Mouse (Mus musculus) spleen, postnatal 14 days (tissue): ENCODE data around the gene Cyct.

Experiments
- DNase-seq, 2 experiments: peaks; one replicate each; pipeline ENCODE4 v3.0.0; 2021 to 2022; ENCODE audit warnings: low spot score in 2 of 2

The Cyct gene

GRCm38 (mm10) chr2:76338215-76339156 is 21.8 kb downstream of the Cyct start, which contains the start of gene Pde11a:
TSS of gene Pde11a (minus strand) at chr2:76338774.
- no peak for DNase-seq

DNA sequence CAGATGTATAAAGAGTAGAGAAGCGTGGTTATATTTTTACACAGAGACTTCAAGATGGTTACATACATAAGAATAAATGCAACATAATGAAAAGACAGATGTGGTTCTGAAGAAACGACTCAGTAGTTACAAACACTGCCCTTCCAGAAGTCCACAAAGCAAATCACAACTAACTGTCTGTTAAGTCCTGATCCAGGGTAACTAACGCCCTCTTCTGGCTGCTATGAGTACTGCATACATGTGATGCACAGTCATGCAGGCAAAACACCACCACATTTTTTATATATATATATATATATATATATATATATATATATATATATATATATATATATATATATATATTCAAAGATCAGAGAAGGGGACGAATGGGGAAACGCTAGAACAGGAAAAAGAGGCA is 25.7 kb downstream of the Cyct start:
- DNase-seq = no peak

DNA sequence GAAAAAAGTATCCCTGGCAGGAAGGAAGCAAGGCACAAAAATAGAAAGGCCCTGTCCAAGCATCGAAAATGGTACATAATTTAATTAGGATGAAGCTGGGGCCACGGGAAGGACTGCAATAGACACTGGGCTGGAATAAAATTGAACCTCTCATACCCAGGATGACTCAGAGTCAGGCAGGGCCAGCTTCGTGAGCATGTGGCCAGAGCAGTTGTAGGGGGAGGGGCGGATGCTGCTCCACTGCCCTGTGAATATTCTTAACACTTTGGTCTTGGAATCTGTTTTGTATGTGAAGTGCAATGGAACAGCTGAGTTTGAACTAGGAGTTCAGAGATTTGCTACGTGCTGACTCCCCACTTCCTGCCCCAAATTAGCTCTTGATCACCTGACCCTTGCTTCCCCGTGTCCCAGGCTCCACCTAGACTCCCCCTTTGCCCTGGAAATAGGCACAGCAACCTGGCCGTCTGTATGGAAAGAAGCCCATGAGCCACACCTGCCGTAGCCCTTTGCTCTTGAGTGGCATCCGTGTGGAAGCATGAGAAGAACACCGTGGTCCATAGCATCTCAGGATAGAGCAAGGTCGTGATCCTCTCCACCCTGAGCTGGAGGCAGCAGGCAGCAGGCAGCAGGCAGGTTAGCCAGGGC is 28.0 kb downstream of the Cyct start:
- DNase-seq = no peak

DNA sequence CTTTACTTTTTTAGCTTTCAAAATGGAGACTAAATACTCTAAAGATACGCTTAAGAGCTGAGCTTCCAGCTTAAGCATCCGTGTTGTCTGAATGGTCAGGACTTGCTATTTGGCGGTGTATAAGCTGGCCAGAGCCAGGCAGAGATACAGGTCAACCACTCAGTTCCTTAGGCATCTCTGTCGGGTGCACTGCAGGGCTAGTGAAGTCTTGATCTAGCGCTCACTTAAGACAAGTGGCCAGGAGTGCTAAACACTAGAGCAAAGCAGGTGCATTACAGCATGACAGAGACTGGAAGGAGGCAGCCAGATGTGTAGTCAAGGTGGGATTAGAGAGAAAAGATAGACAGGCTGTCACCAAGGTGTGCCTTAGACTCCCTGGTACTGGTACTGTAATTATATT is 30.2 kb downstream of the Cyct start:
- no peak for DNase-seq

- no peak for DNase-seq
These were observed 34.1 kb downstream of the Cyct start for GRCm38 (mm10) chr2:76326161-76326560.

- DNase-seq = no peak
These were observed 35.8 kb downstream of the Cyct start for GRCm38 (mm10) chr2:76324463-76324862.

DNA sequence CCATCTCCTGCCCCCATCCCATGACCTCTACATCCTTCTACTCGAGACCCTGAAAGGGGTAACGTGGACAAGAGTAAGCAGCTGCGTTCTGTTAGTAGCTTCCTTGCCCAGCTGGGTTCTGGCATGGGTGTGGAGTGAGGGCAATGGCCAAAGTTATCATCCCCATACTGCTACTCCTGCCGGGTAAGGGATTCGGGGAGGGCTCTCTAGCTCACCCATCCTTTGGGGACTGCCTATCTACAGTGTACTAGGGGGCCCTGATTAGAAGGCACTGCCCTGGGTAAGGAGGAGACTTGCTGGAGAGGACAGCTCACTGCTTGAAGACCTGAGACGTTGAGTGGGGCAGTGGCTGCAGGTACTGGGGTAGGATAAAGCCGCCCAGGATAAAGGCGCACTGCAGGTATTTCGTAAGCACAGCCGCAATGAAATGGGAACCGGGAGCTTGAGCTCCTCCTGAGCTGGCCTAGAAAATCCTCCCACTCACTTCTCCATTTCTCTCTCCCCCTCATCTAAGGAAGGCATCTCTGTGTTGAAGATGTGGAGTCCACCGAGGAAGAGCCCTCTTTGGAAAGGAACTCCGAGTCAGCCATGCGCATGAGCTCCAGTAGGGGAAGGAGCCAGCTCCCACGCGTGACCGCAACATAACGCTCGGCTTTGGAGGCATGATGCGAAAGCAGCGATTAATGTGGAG is 36.9 kb downstream of the Cyct start:
- no peak for DNase-seq

- DNase-seq = no peak
These were observed 39.9 kb downstream of the Cyct start for GRCm38 (mm10) chr2:76320336-76320735.

DNA sequence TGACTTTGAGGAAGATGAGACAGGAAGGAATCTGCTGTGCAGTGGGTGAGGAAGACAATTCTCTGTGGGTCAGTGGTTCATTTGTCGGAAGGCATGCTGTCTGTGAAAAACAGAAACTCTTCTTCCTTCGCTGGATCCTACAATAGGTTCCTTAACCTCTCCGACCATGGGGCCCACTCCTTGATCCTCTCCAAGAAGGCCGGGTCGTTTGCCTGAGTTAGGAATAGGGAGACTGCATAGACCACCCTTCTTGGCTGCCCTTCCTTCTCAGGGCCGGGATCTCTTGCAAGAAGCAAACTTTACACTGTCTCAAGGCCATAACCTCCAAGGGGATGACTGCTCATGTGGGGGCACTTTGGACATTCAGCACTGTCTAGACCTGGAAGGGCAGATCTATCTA is 41.0 kb downstream of the Cyct start:
- no peak for DNase-seq
